Mouse (Mus musculus) liver, embryonic 12.5 days (tissue): ENCODE results near the gene Nim1k. TPM values are rescaled to one million over a fixed set of nuclear protein-coding genes. Genes with fewer than 3 reads are reported as not detected.

Source experiments
- ATAC-seq: fragments of 200-750 bp; cut with Nextera tagmentation; 2 replicates; pipeline ENCODE4 v1.8.0; 2017; ENCODE audit warnings: moderate number of reproducible peaks, mild to moderate bottlenecking, moderate library complexity
- H3K27ac ChIP-seq: fragments of 300-500 bp; sonication (generic); 2 replicates; pipeline ENCODE4 v1.5.1; 2016; ENCODE audit warnings: mild to moderate bottlenecking
- H3K27me3 ChIP-seq: fragments of 300-500 bp; sonication (generic); replicated peaks from 2 replicates; pipeline ENCODE4 v1.6.1; 2016; ENCODE audit warnings: mild to moderate bottlenecking, moderate library complexity
- H3K36me3 ChIP-seq: fragments of 300-500 bp; sonication (generic); 2 replicates; pipeline ENCODE4 v1.6.1; 2016; ENCODE audit warnings: mild to moderate bottlenecking, moderate library complexity
- H3K4me1 ChIP-seq: fragments of 300-500 bp; sonication (generic); 2 replicates; pipeline ENCODE4 v1.6.1; 2016
- H3K4me2 ChIP-seq: fragments of 300-500 bp; sonication (generic); 2 replicates; pipeline ENCODE4 v1.6.1; 2016; ENCODE audit warnings: mild to moderate bottlenecking, moderate library complexity
- H3K4me3 ChIP-seq: fragments of 300-500 bp; sonication (generic); 2 replicates; pipeline ENCODE4 v1.5.1; 2016; ENCODE audit warnings: mild to moderate bottlenecking, moderate library complexity
- H3K9ac ChIP-seq: fragments of 300-500 bp; sonication (generic); 2 replicates; pipeline ENCODE4 v1.6.1; 2016; ENCODE audit warnings: mild to moderate bottlenecking, moderate library complexity
- H3K9me3 ChIP-seq: fragments of 300-500 bp; sonication (generic); replicated peaks from 2 replicates; pipeline ENCODE4 v1.6.1; 2016; ENCODE audit warnings: mild to moderate bottlenecking, moderate library complexity
- WGBS: fragments of 180-500 bp; shearing (Covaris S2); methylation state at CpG from one replicate; pipeline ENCODE4 v1.1.7; 2016; ENCODE audit not compliant: insufficient replicate concordance; 5-methylcytosine and 5-hydroxymethylcytosine counted together
- polyA plus RNA-seq: library from polyadenylated mRNA; unstranded; fragments of >200 nt; fragmentation: Nextera tagmentation; extraction: Ambion mirVana; gene quantifications from 2 replicates; pipeline ENCODE4 v1.2.1, GENCODE M21; 2016

Nim1k gene
- polyA plus RNA-seq: 0.07 and 0.23 TPM in 2 replicates

DNA sequence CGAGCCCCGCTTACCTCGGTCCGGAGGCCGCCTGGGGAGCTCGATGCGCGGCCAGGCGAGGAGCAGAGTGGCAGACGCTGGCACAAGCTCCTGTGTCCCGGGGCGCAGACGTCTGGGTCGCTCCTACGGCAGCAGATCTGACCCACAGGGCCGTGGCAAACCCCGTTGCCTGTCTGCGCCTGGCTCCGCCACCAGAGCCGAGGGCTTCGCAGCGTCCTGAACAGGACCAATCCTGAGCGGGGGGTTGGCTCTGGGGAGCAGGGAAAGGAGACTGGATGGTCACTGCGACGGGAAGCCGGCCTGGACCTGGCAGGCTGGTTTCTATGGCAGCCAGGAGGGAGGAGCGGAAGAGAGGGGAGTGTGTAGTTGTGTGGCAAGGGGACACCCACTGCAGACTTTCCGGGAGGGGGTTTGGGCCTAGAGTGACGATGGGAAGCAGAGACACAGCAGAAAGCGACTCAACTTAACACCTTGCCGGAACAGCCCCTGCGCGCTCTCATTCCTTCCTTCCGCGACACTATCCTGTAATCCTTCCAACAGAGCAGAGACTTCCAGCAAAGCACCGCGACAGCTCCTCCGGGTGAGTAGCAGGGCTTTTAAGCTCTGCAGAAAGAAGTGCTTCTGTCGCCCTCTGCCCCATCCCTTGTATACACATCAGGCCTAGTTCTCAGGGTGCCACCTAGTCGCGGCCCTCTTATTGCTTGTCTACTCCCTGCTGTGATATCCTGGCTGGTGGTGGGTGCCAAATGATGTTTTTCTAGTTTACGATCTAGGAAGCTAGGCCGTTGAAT lies at the start of gene Nim1k:
Gene Nim1k (minus strand): TSS at position 202 of the 791 bp plus-strand sequence.
- H3K4me3 ChIP-seq: peak within 1 kb of the TSS; percentile 51
- ATAC-seq: peak; percentile 82
- no peak within 1 kb of the TSS for H3K27ac ChIP-seq
- peak within 1 kb of the TSS; percentile 72 for H3K4me2 ChIP-seq
- no peaks in the 10 kb centered on the region for H3K9me3 ChIP-seq
- 0 out of 2 replicates have a peak, but pooled peaks cover under 1% of the 10 kb centered on the region for H3K36me3 ChIP-seq
- peak within 1 kb of the TSS; percentile 27; the same call in 1 of the 2 replicates for H3K9ac ChIP-seq
- 7% methylated on average over 43 of the region's 43 CpGs for WGBS
- peaks cover 12% of the 10 kb centered on the region; the same call in 1 of the 2 replicates for H3K4me1 ChIP-seq
- peaks cover 33% of the 10 kb centered on the region for H3K27me3 ChIP-seq

DNA sequence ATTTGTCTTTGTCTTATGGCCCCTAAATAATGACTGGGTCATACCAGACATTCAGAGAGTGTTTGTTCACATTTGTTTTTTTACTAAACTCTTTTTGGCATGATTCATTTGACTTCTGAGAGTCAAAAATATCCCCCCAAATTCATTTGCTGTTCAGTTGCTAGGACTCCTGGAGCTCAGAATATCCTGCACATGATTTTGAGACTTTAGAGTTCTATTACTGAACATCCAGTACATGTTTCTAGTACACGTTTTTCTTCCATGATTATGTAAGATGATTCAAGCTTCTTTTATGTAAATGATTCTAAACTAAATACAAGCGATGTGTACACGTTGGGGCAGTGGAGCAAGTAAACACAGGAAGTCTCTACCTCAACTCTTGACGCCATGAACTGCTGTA lies 42.0 kb upstream of the Nim1k start:
- no peaks in the 10 kb centered on the region for H3K36me3 ChIP-seq
- H3K27me3 ChIP-seq: no peaks in the 10 kb centered on the region
- H3K9ac ChIP-seq: no peak overlapping the region
- H3K27ac ChIP-seq: no peak overlapping the region
- WGBS: 47% methylated on average over 4 of the region's 4 CpGs
- H3K4me3 ChIP-seq: no peak overlapping the region
- ATAC-seq: no peak
- no peaks in the 10 kb centered on the region for H3K9me3 ChIP-seq
- peaks cover 9% of the 10 kb centered on the region for H3K4me1 ChIP-seq
- H3K4me2 ChIP-seq: no peak overlapping the region

DNA sequence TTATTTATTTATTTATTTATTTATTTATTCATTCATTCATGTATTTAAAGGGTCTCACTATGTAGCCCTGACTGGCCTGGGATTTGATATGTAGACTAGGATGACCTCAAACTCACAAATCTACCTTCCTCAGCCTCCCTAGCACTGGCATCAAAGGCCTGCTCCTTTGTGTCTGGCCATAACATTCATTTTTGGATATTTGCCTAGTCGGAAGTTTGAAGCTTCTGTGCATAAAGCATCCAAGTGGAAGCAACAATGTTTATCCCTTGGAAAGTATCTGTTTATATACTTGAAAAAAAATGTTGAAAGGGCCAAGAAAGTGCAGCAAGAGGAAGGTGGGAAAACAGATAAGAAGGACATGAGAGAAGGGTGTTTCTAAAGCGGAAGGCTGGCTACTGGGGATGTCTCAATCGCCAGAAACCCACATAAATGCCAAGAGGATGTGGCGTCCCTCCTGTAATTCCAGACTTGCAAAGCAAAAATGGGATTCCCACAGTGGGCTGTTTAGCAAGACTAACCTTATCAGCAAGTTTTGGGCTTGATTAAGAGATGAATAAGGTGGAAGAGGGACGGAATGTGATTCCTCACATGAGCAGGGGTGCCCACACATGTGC lies 37.2 kb upstream of the Nim1k start:
- Histone ChIP-seq H3K4me3 (no peak overlapping the region), H3K9ac (no peak overlapping the region), H3K27ac (no peak overlapping the region), H3K4me1 (peaks cover 35% of the 10 kb centered on the region), H3K27me3 (no peaks in the 10 kb centered on the region), H3K36me3 (peaks cover 12% of the 10 kb centered on the region), H3K4me2 (no peak overlapping the region), H3K9me3 (no peaks in the 10 kb centered on the region)
- no peak for ATAC-seq
- 40% methylated on average over 5 of the region's 5 CpGs for WGBS

DNA sequence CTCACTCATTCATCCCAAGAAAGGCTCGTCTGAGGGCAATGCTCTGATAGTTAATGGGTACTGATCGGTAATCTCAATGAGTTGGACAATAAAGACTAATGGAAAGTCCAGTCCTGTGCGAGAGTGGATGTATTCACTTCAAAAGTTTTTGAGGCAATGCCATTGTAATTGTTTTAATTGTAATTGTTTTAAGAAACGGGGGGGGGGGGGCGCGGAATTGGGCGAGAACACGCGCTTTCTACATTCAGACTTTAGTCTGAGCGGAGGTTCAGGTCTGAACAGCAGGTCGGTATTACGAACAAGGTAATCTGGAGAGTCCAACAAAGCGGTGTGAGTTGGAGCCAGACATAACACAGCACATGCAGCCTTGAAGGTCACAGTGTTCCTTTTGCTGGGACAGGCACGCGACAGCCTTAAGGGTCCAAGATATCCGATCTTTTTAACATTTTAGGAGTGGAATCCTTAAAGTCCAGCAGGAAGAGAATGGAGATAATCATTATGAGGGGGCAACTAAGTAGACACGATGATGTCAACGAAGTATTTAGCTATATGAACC lies 36.0 kb upstream of the Nim1k start:
- Histone ChIP-seq H3K36me3 (peaks cover 23% of the 10 kb centered on the region), H3K4me2 (peak overlapping the region; percentile 92), H3K27ac (peak overlapping the region; percentile 89), H3K27me3 (no peaks in the 10 kb centered on the region), H3K9me3 (no peaks in the 10 kb centered on the region), H3K4me3 (peak overlapping the region; percentile 91), H3K9ac (peak overlapping the region; percentile 94), H3K4me1 (peaks cover 38% of the 10 kb centered on the region)
- 3% methylated on average over 18 of the region's 18 CpGs for WGBS
- ATAC-seq: no peak

DNA sequence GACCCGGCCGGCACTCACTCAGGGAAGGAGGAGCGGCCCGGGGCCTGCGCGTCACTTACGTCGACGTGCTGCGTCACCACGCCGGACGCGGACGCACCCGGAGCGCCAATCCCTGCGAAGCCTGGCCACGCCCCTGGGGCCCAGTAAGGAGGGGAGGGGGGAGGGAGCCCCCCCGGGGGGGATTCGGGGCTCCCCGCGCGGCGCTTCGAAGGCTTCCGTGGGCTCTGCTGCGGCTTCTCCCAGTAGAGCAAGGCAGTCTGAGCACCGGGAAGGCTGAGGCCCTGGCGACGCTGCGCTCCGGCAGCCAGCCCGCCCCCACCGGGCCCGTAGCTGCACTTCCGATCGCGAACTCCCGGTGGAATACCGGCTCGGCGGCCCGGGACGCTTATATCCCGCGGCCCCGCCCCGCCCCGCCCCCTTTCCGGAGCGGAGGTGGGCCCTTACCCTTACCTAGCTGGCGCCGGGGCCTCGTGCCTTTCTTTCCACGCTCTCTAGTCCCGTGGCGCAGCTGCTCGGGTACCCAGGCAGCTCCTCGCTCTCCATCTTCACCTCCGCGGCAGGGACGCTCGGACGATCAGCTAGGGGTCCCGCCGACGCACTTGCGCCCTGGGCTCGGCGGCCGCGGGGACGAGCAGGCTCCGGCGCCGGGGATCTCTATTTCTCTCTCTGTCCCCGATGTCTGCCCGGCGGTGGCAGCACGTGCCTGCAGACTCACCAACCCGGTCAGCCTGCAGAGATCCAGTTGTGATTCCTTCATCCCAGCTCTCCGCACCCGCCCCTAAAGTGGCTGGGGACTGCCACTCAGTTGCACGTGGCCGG lies 35.3 kb upstream of the Nim1k start, which contains the start of gene Zfp131:
Gene Zfp131 (minus strand): TSS at position 129 of the 819 bp plus-strand sequence.
- peaks cover 28% of the 10 kb centered on the region for H3K36me3 ChIP-seq
- no peaks in the 10 kb centered on the region for H3K27me3 ChIP-seq
- WGBS: under 1% methylated on average over 64 of the region's 86 CpGs
- H3K27ac ChIP-seq: peak within 1 kb of the TSS; percentile 89
- peak within 1 kb of the TSS; percentile 91 for H3K4me3 ChIP-seq
- peak; percentile 97 for ATAC-seq
- peak within 1 kb of the TSS; percentile 94 for H3K9ac ChIP-seq
- H3K4me1 ChIP-seq: peaks cover 39% of the 10 kb centered on the region
- H3K9me3 ChIP-seq: no peaks in the 10 kb centered on the region
- H3K4me2 ChIP-seq: peak within 1 kb of the TSS; percentile 92

DNA sequence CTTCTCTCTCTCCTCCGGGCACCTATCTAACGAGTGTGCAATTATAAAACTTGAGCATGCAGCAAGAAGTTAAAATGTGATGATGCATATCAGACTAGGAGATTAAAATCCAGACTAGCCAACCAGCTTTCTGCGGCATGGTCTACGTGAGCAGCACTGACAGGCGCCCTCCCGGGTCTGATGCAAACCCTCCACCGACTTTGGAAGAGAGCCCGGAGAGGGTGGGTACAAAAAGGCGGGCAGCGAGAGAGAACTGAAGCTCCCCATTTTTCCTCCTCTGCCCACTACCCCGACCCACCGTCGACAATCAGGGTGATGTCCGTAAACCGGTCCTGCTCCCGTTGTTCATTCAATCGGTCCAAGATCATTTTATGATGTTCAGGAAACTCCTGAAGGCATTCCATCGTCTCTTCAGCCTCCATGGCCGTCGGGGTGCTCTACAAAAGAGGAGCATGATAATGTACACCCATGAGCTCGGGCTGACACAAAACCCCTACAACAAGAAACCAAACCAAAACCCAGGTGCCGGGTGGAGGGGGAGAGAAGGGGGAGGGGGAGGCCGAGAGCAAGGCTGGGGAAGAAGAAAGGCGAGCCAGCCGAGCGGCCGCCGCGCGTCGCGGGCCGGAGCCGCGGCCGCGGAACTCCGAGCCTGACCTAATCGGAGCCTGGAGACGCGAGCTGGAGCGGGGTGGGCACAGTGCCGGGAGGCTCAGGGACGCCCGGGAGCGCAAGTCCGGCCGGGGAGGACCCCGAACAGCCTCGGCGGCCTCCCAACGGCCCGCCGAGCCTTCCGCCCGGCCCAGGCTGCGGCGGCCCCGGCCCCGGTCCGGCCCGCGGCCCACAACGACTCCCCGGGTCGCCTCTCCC lies 34.4 kb upstream of the Nim1k start:
- Histone ChIP-seq H3K4me1 (peaks cover 39% of the 10 kb centered on the region), H3K9ac (peak overlapping the region; percentile 94), H3K27me3 (no peaks in the 10 kb centered on the region), H3K4me2 (peak overlapping the region; percentile 92), H3K4me3 (peak overlapping the region; percentile 91), H3K36me3 (peaks cover 37% of the 10 kb centered on the region), H3K27ac (peak overlapping the region; percentile 89), H3K9me3 (no peaks in the 10 kb centered on the region)
- under 1% methylated on average over 55 of the region's 66 CpGs for WGBS
- ATAC-seq: peak; percentile 66

DNA sequence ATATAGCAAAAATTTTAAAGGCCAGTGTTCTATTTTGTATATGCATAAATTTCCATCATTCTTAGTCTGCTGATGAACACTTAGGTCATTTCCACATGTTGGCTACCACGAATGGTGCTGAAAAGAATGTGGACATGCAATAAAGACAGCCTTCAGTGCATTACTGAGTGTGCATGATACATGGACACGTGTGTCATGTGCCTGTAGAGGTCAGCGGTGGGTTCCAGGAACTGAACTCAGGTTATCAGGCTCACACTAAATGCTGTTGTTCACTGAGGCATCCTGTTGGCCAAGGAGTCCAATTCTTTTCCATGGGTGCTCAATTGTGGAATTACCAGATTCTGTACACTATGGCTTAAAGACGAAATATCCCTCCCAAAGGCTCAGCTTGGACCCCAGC lies 27.9 kb upstream of the Nim1k start:
- H3K9me3 ChIP-seq: no peaks in the 10 kb centered on the region
- no peak overlapping the region for H3K4me3 ChIP-seq
- H3K9ac ChIP-seq: no peak overlapping the region
- H3K4me1 ChIP-seq: peaks cover 5% of the 10 kb centered on the region
- WGBS: 72% methylated on average over 4 of the region's 4 CpGs
- H3K4me2 ChIP-seq: no peak overlapping the region
- no peak overlapping the region for H3K27ac ChIP-seq
- no peak for ATAC-seq
- H3K27me3 ChIP-seq: no peaks in the 10 kb centered on the region
- H3K36me3 ChIP-seq: peaks cover 89% of the 10 kb centered on the region

DNA sequence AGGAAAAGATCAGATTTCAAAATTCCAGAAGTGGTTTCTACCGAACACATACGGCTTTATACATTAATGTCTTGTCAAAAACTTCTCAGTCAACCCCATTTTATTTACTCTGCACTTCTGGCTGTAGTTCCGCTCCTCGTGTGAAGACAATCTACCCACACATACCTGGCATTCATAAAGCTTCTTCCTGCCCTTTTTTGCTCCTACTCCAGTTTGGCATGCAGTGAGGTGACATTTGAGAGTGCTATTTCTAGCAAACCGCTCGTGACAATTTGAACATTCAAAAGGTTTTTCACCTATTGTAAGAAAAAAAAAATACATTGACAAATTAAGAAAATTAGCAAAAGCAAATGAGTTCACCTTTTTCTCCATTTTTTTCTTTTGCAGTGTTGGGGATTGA lies 12.9 kb upstream of the Nim1k start:
- Histone ChIP-seq H3K9ac (no peak overlapping the region), H3K4me3 (no peak overlapping the region), H3K27me3 (no peaks in the 10 kb centered on the region), H3K9me3 (no peaks in the 10 kb centered on the region), H3K27ac (no peak overlapping the region), H3K4me1 (no peaks in the 10 kb centered on the region), H3K4me2 (no peak overlapping the region), H3K36me3 (peaks cover 88% of the 10 kb centered on the region)
- ATAC-seq: no peak
- 84% methylated on average over 6 of the region's 6 CpGs for WGBS

DNA sequence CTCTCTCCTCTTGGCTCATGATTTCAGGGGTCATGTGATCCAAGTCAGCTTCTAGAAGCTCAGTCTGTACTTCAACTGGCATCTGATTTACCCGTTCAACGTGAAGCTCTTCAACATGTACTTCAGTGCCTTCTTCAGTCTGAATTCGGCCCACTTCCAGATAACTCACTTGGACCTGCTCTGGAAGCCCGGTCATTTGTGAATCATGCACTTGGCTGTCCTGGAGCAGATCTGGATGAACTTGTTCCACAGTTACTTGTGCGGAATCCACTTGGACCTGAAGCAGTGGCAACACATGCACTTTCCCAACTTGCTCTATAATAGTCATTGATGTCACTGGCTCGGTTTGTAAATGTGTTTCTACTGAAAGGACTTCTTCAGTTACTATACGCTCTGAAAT lies 10.8 kb upstream of the Nim1k start:
- Histone ChIP-seq H3K27me3 (no peaks in the 10 kb centered on the region), H3K27ac (no peak overlapping the region), H3K9ac (no peak overlapping the region), H3K4me1 (no peaks in the 10 kb centered on the region), H3K4me3 (no peak overlapping the region), H3K36me3 (peaks cover 71% of the 10 kb centered on the region), H3K4me2 (no peak overlapping the region), H3K9me3 (no peaks in the 10 kb centered on the region)
- ATAC-seq: no peak
- 88% methylated on average over 7 of the region's 7 CpGs for WGBS

DNA sequence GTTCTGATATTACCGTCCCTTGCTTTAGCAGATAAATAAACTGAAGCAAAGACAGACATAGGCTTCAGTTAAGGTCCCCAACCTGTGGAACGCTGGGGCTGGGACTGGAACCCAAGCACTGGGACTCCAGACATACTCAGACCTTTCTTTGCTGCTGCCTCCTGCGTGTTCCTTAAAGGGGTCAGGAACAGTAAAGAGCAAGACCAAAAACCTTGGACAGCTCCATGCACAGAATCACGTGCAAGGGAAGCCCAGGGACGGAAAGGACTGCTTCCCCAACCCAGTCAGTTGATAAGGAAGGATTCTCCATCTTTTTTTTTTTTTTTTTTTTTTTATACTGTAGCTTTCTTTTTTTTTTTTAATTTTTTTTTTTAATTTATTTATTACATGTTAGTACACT lies 1.1 kb upstream of the Nim1k start:
- no peak for ATAC-seq
- 44% methylated on average over 5 of the region's 5 CpGs for WGBS
- peaks cover 12% of the 10 kb centered on the region; the same call in 1 of the 2 replicates for H3K4me1 ChIP-seq

DNA sequence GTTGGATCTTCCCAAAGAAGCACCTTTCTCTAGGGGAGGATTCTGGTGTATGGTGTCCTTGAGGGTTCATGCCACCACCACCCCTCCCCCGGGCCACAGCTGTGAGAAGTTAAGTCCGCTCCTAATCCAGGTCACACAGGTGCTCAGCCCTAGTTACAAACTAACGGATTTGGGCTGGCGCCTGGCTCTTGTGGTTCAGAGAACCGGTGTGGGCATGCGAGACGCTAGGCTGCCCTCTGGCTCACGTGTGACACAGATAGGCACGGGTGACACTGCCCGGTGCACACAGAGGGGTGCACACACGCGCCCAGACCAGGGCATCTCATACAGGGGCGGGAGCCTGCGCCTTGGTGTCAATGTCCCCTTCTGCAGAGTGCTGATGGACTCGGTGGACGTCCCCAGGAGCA lies 538 bp downstream of the Nim1k start:
- ATAC-seq: peak; percentile 42; the same call in 1 of the 2 replicates
- Histone ChIP-seq H3K4me1 (peaks cover 12% of the 10 kb centered on the region; the same call in 1 of the 2 replicates), H3K36me3 (no peaks in the 10 kb centered on the region), H3K4me3 (peak overlapping the region; percentile 51), H3K9me3 (no peaks in the 10 kb centered on the region), H3K27ac (no peak overlapping the region), H3K27me3 (peaks cover 33% of the 10 kb centered on the region), H3K4me2 (peak overlapping the region; percentile 72), H3K9ac (no peak overlapping the region)
- 6% methylated on average over 16 of the region's 16 CpGs for WGBS

More for the DNA sequence above, 1.1 kb upstream of the Nim1k start:
- Histone ChIP-seq H3K9me3 (no peaks in the 10 kb centered on the region), H3K4me2 (no peak overlapping the region), H3K27ac (no peak overlapping the region), H3K36me3 (0 out of 2 replicates have a peak, but pooled peaks cover 3% of the 10 kb centered on the region), H3K9ac (no peak overlapping the region), H3K27me3 (peaks cover 33% of the 10 kb centered on the region), H3K4me3 (no peak overlapping the region)
